Mouse (Mus musculus): Measurements from ENCODE around the gene 1810046K07Rik.

DNA sequence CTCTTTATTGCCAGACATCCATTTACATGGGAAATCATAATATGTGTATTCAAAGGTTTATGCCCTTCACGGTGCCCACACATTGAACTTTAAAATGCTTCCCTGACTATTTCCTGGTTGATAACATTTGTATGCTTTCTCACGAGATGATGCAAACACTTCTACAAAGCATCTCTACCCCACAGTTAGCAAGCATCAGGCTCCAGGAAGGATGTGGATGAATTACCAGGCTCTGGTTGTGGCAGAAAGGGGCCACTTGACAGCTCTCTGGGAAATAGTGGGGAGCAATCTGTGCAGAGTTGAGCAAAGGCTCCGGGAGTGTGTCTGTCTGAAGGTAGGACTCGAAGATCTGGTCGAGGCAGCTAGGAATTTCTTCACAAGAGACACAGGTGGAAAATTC, 56.6 kb downstream of the 1810046K07Rik start:
- TF ChIP-seq CTCF (conservative IDR thresholded peaks at IDR 0.05; ENCODE audit: low read length) (no peak), NANOG (IDR thresholded peaks at IDR 0.05; ENCODE audit: borderline replicate concordance, low read length) (no peak), POU5F1 (IDR thresholded peaks at IDR 0.05; ENCODE audit: borderline replicate concordance, low read length) (no peak)

All from E14TG2a.4 (cell line).